ENCODE assay signal across 24 mouse cellular contexts in the genomic region with DNA sequence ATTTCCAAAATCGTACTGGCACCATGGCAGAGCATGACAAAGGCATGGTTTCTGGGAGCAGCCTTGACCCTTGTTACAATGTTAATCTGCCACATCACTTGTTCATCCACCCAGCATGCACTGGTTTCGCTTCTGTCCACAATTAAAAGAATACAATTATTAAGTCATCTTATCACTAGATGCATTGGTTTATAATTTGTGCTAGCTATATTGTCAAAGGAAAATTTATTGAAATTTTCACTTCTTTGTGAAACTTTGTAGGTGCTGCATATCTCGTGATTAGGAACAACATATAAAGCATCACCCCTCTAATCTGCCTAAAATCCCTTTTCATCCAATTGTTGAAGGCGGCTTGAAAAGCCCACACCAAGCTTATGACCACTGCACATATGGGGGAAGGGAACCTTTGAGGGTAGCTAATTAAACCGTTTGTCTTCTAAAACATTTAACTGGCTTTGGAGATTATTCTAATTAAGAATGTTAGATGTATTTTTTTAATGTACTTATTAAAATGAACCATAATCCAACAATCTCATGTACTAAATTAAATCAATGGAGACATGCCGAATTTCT. TPM values are rescaled to one million over a fixed set of nuclear protein-coding genes. Genes with fewer than 3 reads are reported as not detected.
A peak's percentile ranks its signal among the peaks of the same experiment; 100 is the strongest.
DNase-seq lines count a peak whose midpoint lies in the region; ATAC-seq lines count a peak whose summit lies in the region.
"Had no signal": no experiment of that assay in that cellular context is flagged by ENCODE, and none has a peak within 500 bp of the region (broad histone marks: within the 10 kb centered on the region; RNA-seq: fewer than 3 reads in every experiment).

No protein-coding gene starts in this region.

- no peak overlapping the region for H3K9ac ChIP-seq in midbrain, embryonic 15.5 days
- H3K9ac ChIP-seq in midbrain, embryonic 12.5 days (replicated peaks): no peak overlapping the region
- H3K9ac ChIP-seq in midbrain, embryonic 16.5 days (ENCODE audit: low read depth, low read length): no peak overlapping the region
- H3K9ac ChIP-seq: embryonic facial prominence, embryonic 13.5 days; embryonic facial prominence, embryonic 15.5 days; forebrain, embryonic 13.5 days; forebrain, embryonic 15.5 days had no signal

- H3K9me3 ChIP-seq in midbrain, embryonic 10.5 days (replicated peaks): no peaks in the 10 kb centered on the region
- no peaks in the 10 kb centered on the region for H3K9me3 ChIP-seq in midbrain, embryonic 15.5 days
- H3K9me3 ChIP-seq in midbrain, embryonic 12.5 days: no peaks in the 10 kb centered on the region
- no peaks in the 10 kb centered on the region for H3K9me3 ChIP-seq in midbrain, embryonic 16.5 days (replicated peaks; ENCODE audit: control insufficient read depth, low read length, poor library complexity, severe bottlenecking)
- H3K9me3 ChIP-seq: embryonic facial prominence, embryonic 13.5 days; embryonic facial prominence, embryonic 15.5 days; forebrain, embryonic 13.5 days; forebrain, embryonic 15.5 days had no signal

- 37% methylated on average over 6 of the region's 6 CpGs for WGBS in midbrain, embryonic 10.5 days
- WGBS in midbrain, embryonic 15.5 days: 31% methylated on average over 6 of the region's 6 CpGs
- 18% methylated on average over 6 of the region's 6 CpGs for WGBS in midbrain, embryonic 12.5 days
- 37% methylated on average over 6 of the region's 6 CpGs for WGBS in midbrain, embryonic 16.5 days

- H3K4me3 ChIP-seq in midbrain, embryonic 10.5 days: no peak overlapping the region
- H3K4me3 ChIP-seq in midbrain, embryonic 15.5 days: no peak overlapping the region
- no peak overlapping the region for H3K4me3 ChIP-seq in midbrain, embryonic 12.5 days
- no peak overlapping the region for H3K4me3 ChIP-seq in midbrain, embryonic 16.5 days (ENCODE audit: low read depth, low read length)
- H3K4me3 ChIP-seq: embryonic facial prominence, embryonic 13.5 days; embryonic facial prominence, embryonic 15.5 days; erythroblast, embryonic 14.5 days; forebrain, embryonic 13.5 days; forebrain, embryonic 15.5 days had no signal

- H3K27me3 ChIP-seq in midbrain, embryonic 10.5 days (ENCODE audit: low read depth, poor library complexity, severe bottlenecking): peaks cover 21% of the 10 kb centered on the region; the same call in 1 of the 2 replicates
- no peaks in the 10 kb centered on the region for H3K27me3 ChIP-seq in midbrain, embryonic 15.5 days (replicated peaks)
- peaks cover 18% of the 10 kb centered on the region for H3K27me3 ChIP-seq in midbrain, embryonic 12.5 days
- H3K27me3 ChIP-seq in midbrain, embryonic 16.5 days (ENCODE audit: control insufficient read depth, insufficient read depth, low read depth, low read length): no peaks in the 10 kb centered on the region
- H3K27me3 ChIP-seq: embryonic facial prominence, embryonic 13.5 days; embryonic facial prominence, embryonic 15.5 days; forebrain, embryonic 13.5 days; forebrain, embryonic 15.5 days; Patski had no signal

- ATAC-seq in midbrain, embryonic 15.5 days (replicated peaks): no peak
- peak; percentile 64; the same call in 1 of the 2 replicates for ATAC-seq in midbrain, embryonic 12.5 days (ENCODE audit: low FRiP score, low read depth)
- no peak for ATAC-seq in midbrain, embryonic 16.5 days
- ATAC-seq: activated CD4-positive, CD25-positive, alpha-beta regulatory T cell, adult 4 months; forebrain, embryonic 13.5 days; forebrain, embryonic 15.5 days; Patski had no signal

- H3K4me1 ChIP-seq in midbrain, embryonic 10.5 days: peaks cover 81% of the 10 kb centered on the region
- peaks cover 5% of the 10 kb centered on the region; the same call in 1 of the 2 replicates for H3K4me1 ChIP-seq in midbrain, embryonic 15.5 days
- H3K4me1 ChIP-seq in midbrain, embryonic 12.5 days: peaks cover 42% of the 10 kb centered on the region
- H3K4me1 ChIP-seq in midbrain, embryonic 16.5 days (ENCODE audit: control insufficient read depth, insufficient read depth, low read length): peaks cover 3% of the 10 kb centered on the region; the same call in 1 of the 2 replicates
- H3K4me1 ChIP-seq: embryonic facial prominence, embryonic 13.5 days; embryonic facial prominence, embryonic 15.5 days; forebrain, embryonic 15.5 days had no signal

- no peaks in the 10 kb centered on the region for H3K36me3 ChIP-seq in midbrain, embryonic 10.5 days
- H3K36me3 ChIP-seq in midbrain, embryonic 15.5 days (replicated peaks): no peaks in the 10 kb centered on the region
- H3K36me3 ChIP-seq in midbrain, embryonic 12.5 days: no peaks in the 10 kb centered on the region
- no peaks in the 10 kb centered on the region for H3K36me3 ChIP-seq in midbrain, embryonic 16.5 days (ENCODE audit: control insufficient read depth, insufficient read depth, low read length)
- H3K36me3 ChIP-seq: embryonic facial prominence, embryonic 13.5 days; embryonic facial prominence, embryonic 15.5 days; forebrain, embryonic 15.5 days had no signal

- no peak overlapping the region for H3K4me2 ChIP-seq in midbrain, embryonic 15.5 days
- no peak overlapping the region for H3K4me2 ChIP-seq in midbrain, embryonic 12.5 days (replicated peaks)
- H3K4me2 ChIP-seq in midbrain, embryonic 16.5 days (ENCODE audit: low read length): no peak overlapping the region
- H3K4me2 ChIP-seq: embryonic facial prominence, embryonic 13.5 days; embryonic facial prominence, embryonic 15.5 days; forebrain, embryonic 13.5 days; forebrain, embryonic 15.5 days had no signal

- no peak for DNase-seq in midbrain, embryonic 10.5 days (ENCODE audit: low spot score)
- peak; percentile 52 for DNase-seq in retina, embryonic 14.5 days (ENCODE audit: low spot score)
- no peak for DNase-seq in layer of hippocampus, adult 9-10 months (ENCODE audit: low spot score)
- no peak for DNase-seq in ovary, postnatal 14 days (ENCODE audit: low spot score)
- DNase-seq: adrenal gland, adult 8-10 months; adrenal gland, postnatal 14 days; adrenal gland, postnatal 36 days; cerebellum, adult 11 months; cerebellum, adult 18-20 months; cerebellum, adult 8-10 months; cerebellum, adult 9-11 months; cerebellum, postnatal 14 days; cerebellum, postnatal 36 days; embryo, embryonic 11 days had no signal

- peak overlapping the region; percentile 53 for H3K27ac ChIP-seq in midbrain, embryonic 10.5 days (replicated peaks)
- H3K27ac ChIP-seq in midbrain, embryonic 15.5 days: no peak overlapping the region
- no peak overlapping the region for H3K27ac ChIP-seq in midbrain, embryonic 12.5 days (replicated peaks)
- H3K27ac ChIP-seq in midbrain, embryonic 16.5 days (ENCODE audit: low read length): no peak overlapping the region
- H3K27ac ChIP-seq: embryonic facial prominence, embryonic 13.5 days; embryonic facial prominence, embryonic 15.5 days; forebrain, embryonic 13.5 days; forebrain, embryonic 15.5 days had no signal

RNA-seq across cellular contexts. Expression of gene Otx1, which starts 37.2 kb away (rescaled TPM):
- polyA plus RNA-seq in midbrain, embryonic 10.5 days (2016; fragmentation: Nextera tagmentation; extraction: Ambion mirVana): 44.5 and 54.8 TPM in 2 replicates
- 11.5 and 12.2 TPM in 2 replicates for polyA plus RNA-seq in midbrain, embryonic 15.5 days (2015; fragmentation: Nextera tagmentation; extraction: Ambion mirVana)
- 26.8 and 42.7 TPM in 2 replicates for polyA plus RNA-seq in midbrain, embryonic 12.5 days (2016; fragmentation: Nextera tagmentation; extraction: Ambion mirVana)
- polyA plus RNA-seq in midbrain, embryonic 16.5 days (2015; fragmentation: Nextera tagmentation; extraction: Ambion mirVana): 9.8 and 11.0 TPM in 2 replicates
- polyA plus RNA-seq: erythroblast, embryonic 14.5 days had no signal
